Mouse (Mus musculus) intestine, postnatal 0 days (tissue): ENCODE results near the gene Dnah17. TPM values are rescaled to one million over a fixed set of nuclear protein-coding genes. Genes with fewer than 3 reads are reported as not detected.
A peak's percentile ranks its signal among the peaks of the same experiment; 100 is the strongest.

Source experiments
- ATAC-seq: fragments of 200-750 bp; cut with Nextera tagmentation; 2 replicates; pipeline ENCODE4 v1.8.0; 2017; ENCODE audit warnings: mild to moderate bottlenecking, moderate TSS enrichment, moderate library complexity
- H3K27ac ChIP-seq: fragments of 300-500 bp; sonication (generic); 2 replicates; pipeline ENCODE4 v1.5.1; 2014; ENCODE audit warnings: mild to moderate bottlenecking, low read depth, low read length, moderate library complexity
- H3K27me3 ChIP-seq: fragments of 300-500 bp; sonication (generic); replicated peaks from 2 replicates; pipeline ENCODE4 v1.6.1; 2014; ENCODE audit warnings: low read length, mixed read lengths; ENCODE audit not compliant: control insufficient read depth, insufficient read depth
- H3K36me3 ChIP-seq: fragments of 300-500 bp; sonication (generic); 2 replicates; pipeline ENCODE4 v1.6.1; 2014; ENCODE audit warnings: mild to moderate bottlenecking, moderate library complexity; ENCODE audit not compliant: control insufficient read depth, insufficient read depth
- H3K4me1 ChIP-seq: fragments of 300-500 bp; sonication (generic); replicated peaks from 2 replicates; pipeline ENCODE4 v1.6.1; 2014; ENCODE audit warnings: antibody characterized with exemption, low read length, mixed read lengths; ENCODE audit not compliant: control insufficient read depth, insufficient read depth
- H3K4me2 ChIP-seq: fragments of 300-500 bp; sonication (generic); replicated peaks from 2 replicates; pipeline ENCODE4 v1.6.1; 2014; ENCODE audit warnings: low read depth, mild to moderate bottlenecking, moderate library complexity
- H3K4me3 ChIP-seq: fragments of 300-500 bp; sonication (generic); 2 replicates; pipeline ENCODE4 v1.5.1; 2014; ENCODE audit warnings: low read depth, low read length
- H3K9ac ChIP-seq: fragments of 300-500 bp; sonication (generic); 2 replicates; pipeline ENCODE4 v1.6.1; 2014; ENCODE audit warnings: mild to moderate bottlenecking, low read depth, low read length
- H3K9me3 ChIP-seq: fragments of 300-500 bp; sonication (generic); 2 replicates; pipeline ENCODE4 v1.6.1; 2016; ENCODE audit warnings: mixed run types; ENCODE audit not compliant: control insufficient read depth
- CTCF ChIP-seq: sonication (generic); IDR thresholded peaks from 2 replicates; pipeline ENCODE4 v1.5.1; 2016; ENCODE audit warnings: low read depth, mild to moderate bottlenecking, control low read depth, antibody characterized with exemption, moderate library complexity
- WGBS: fragments of 180-500 bp; shearing (Covaris S2); extraction: QIAGEN DNeasy Blood & Tissue Kit; methylation state at CpG from one replicate; pipeline ENCODE4 v1.1.7; 2014; 5-methylcytosine and 5-hydroxymethylcytosine counted together
- polyA plus RNA-seq: library from polyadenylated mRNA; unstranded; fragments of >200 nt; fragmentation: Nextera tagmentation; extraction: Ambion mirVana; gene quantifications from 2 replicates; pipeline ENCODE4 v1.2.1, GENCODE M21; 2015

Gene Dnah17
- polyA plus RNA-seq, 1 experiment from 2014 or later, result 0.03 TPM

GRCm38 (mm10) chr11:117979388-117979787 is 151.0 kb downstream of the Dnah17 start:
- ATAC-seq, result no peak
- TF ChIP-seq CTCF, result no peak
- Histone ChIP-seq H3K9ac (no peak overlapping the region), H3K4me1 (0 out of 2 replicates have a peak, but pooled peaks cover 2% of the 10 kb centered on the region), H3K9me3 (no peaks in the 10 kb centered on the region), H3K4me2 (no peak overlapping the region), H3K36me3 (no peaks in the 10 kb centered on the region), H3K4me3 (no peak overlapping the region), H3K27ac (no peak overlapping the region), H3K27me3 (no peaks in the 10 kb centered on the region)
- 58% methylated on average over 7 of the region's 7 CpGs for WGBS

GRCm38 (mm10) chr11:117977694-117978360 is 152.6 kb downstream of the Dnah17 start:
- Histone ChIP-seq H3K4me3 (no peak overlapping the region), H3K4me2 (no peak overlapping the region), H3K4me1 (0 out of 2 replicates have a peak, but pooled peaks cover 3% of the 10 kb centered on the region), H3K36me3 (no peaks in the 10 kb centered on the region), H3K9me3 (no peaks in the 10 kb centered on the region), H3K27me3 (no peaks in the 10 kb centered on the region), H3K27ac (no peak overlapping the region), H3K9ac (no peak overlapping the region)
- TF ChIP-seq CTCF, result no peak
- WGBS, result 81% methylated on average over 4 of the region's 5 CpGs
- no peak for ATAC-seq

- 0 out of 2 replicates have a peak, but pooled peaks cover 3% of the 10 kb centered on the region for H3K4me1 ChIP-seq
- no peak overlapping the region for H3K9ac ChIP-seq
- no peak overlapping the region for H3K27ac ChIP-seq
Measured at GRCm38 (mm10) chr11:117976081-117976582, 154.3 kb downstream of the Dnah17 start.

DNA sequence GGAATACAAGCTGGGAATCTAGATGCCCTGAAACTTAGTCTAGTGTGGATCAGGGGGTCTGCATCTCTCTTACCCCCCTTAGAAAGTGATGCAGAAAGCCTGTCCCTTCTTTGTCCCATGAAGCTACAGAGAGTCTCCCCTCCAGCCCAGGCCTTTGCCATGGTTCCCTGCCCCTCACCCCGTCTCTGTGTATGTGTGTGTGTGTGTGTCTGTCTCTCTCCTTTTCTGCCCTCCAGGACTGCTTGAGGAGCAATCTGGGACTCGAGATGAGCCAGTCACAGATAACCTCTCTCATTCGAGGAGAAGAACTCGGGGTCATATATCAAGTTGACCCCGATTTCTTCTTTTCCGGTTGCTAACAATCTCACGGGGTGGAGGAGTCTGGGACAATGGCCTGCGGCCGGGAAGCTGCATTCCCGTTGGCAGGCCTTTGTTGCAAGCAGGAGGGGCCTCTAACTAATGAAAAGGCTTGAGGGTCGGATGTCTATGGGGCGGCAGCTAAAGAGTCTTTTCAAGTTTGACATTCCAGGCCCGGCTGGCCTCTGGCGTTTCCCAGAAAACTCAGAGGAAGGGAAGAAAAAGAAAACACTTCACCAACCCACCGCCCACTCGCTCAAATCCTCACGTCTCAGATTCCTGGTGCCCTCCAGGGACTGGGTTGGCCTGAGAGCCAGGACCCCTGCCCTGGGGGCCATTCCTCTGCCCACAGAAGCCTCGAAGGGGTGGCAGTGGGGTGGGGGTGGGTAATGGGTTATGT is 155.0 kb downstream of the Dnah17 start:
- 47% methylated on average over 18 of the region's 18 CpGs for WGBS
- Histone ChIP-seq H3K36me3 (no peaks in the 10 kb centered on the region), H3K27ac (no peak overlapping the region), H3K4me2 (no peak overlapping the region), H3K4me3 (no peak overlapping the region), H3K27me3 (no peaks in the 10 kb centered on the region), H3K9ac (no peak overlapping the region), H3K4me1 (peaks cover 3% of the 10 kb centered on the region; the same call in 1 of the 2 replicates), H3K9me3 (no peaks in the 10 kb centered on the region)
- no peak for TF ChIP-seq CTCF
- ATAC-seq, result no peak

More at GRCm38 (mm10) chr11:117976081-117976582, 154.3 kb downstream of the Dnah17 start:
- no peak overlapping the region for H3K4me2 ChIP-seq
- no peaks in the 10 kb centered on the region for H3K9me3 ChIP-seq
- TF ChIP-seq CTCF, result no peak
- ATAC-seq, result peak; percentile 12; the same call in 1 of the 2 replicates
- no peaks in the 10 kb centered on the region for H3K27me3 ChIP-seq
- 48% methylated on average over 8 of the region's 8 CpGs for WGBS
- no peaks in the 10 kb centered on the region for H3K36me3 ChIP-seq
- H3K4me3 ChIP-seq, result no peak overlapping the region

DNA sequence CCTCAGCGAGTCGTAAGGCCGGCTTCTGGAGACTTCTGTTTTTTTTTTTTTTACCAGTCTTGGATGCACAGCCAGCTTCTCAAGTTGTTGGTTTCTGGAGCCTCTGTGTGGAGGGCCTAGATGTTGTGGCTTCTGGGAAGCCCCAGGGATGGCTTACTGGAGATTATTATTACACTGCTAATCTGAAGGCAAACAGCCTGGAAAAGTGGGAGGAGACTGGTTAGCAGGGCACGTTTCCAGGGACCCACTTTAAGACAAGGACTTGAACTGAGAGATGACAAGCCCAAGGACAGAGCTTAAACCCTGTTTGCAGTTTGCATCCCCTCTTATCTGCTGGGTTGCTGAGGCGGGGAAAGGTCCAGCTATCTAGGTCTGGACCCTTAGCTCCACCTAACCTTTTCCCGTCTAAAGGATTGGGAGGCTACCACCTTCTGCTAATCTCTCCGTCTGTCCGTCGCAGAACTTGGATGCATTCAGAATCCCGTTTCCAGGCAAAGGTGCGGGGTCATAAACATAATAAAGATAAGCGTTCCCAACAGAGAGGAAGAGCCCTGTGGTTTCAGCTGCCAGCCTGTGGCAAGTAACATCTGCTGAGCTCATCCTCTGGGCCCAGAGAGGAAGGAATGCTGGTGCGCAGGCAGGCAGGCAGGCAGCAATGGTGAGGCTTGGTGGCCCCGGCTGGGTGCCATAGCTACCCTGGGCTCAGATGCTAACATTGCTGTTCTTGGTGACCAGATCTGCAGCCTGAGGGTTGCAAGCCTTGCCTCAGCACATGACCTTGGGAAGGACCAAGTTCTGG is 155.9 kb downstream of the Dnah17 start:
- Histone ChIP-seq H3K36me3 (no peaks in the 10 kb centered on the region), H3K4me3 (no peak overlapping the region), H3K4me2 (no peak overlapping the region; the same call in 1 of the 2 replicates), H3K4me1 (peaks cover 3% of the 10 kb centered on the region; the same call in 1 of the 2 replicates), H3K27me3 (no peaks in the 10 kb centered on the region), H3K9ac (no peak overlapping the region), H3K9me3 (no peaks in the 10 kb centered on the region), H3K27ac (no peak overlapping the region)
- ATAC-seq, result no peak
- 22% methylated on average over 14 of the region's 14 CpGs for WGBS
- no peak for TF ChIP-seq CTCF

GRCm38 (mm10) chr11:117973569-117973968 is 156.9 kb downstream of the Dnah17 start:
- Histone ChIP-seq H3K36me3 (no peaks in the 10 kb centered on the region), H3K27ac (no peak overlapping the region), H3K4me3 (no peak overlapping the region), H3K9ac (no peak overlapping the region), H3K4me2 (no peak overlapping the region), H3K9me3 (no peaks in the 10 kb centered on the region), H3K4me1 (peaks cover 3% of the 10 kb centered on the region; the same call in 1 of the 2 replicates), H3K27me3 (no peaks in the 10 kb centered on the region)
- 44% methylated on average over 5 of the region's 5 CpGs for WGBS
- no peak for TF ChIP-seq CTCF
- ATAC-seq, result no peak
